Mouse (Mus musculus) E14TG2a.4 (cell line): ENCODE data around the gene Phf11b.
"Not testable (repeated sequence)": the region's sequence is repeated elsewhere in the genome, so short reads cannot be mapped to it uniquely, and the experiment has no call there.

ENCODE experiments used
- H3K27me3 ChIP-seq: 2 replicates; pipeline ENCODE4 v1.6.1; 2014; ENCODE audit warnings: low read length, control low read depth; ENCODE audit not compliant: insufficient read depth
- H3K36me3 ChIP-seq: 2 replicates; pipeline ENCODE4 v1.6.1; 2014; ENCODE audit warnings: low read length, control low read depth; ENCODE audit not compliant: insufficient read depth
- H3K4me1 ChIP-seq: replicated peaks from 2 replicates; pipeline ENCODE4 v1.6.1; 2014; ENCODE audit warnings: low read depth, low read length, control low read depth
- H3K4me3 ChIP-seq: replicated peaks from 2 replicates; pipeline ENCODE4 v1.5.1; 2014; ENCODE audit warnings: mild to moderate bottlenecking, low read length
- H3K9me3 ChIP-seq: 2 replicates; pipeline ENCODE4 v1.6.1; 2014; ENCODE audit warnings: low read length, control low read depth

Gene Phf11b

GRCm38 (mm10) chr14:59274961-59275360, 66.2 kb downstream of the Phf11b start:
- not testable (repeated sequence) for H3K4me1 ChIP-seq, H3K36me3 ChIP-seq, H3K9me3 ChIP-seq, H3K27me3 ChIP-seq, H3K4me3 ChIP-seq
